Mouse (Mus musculus) hindbrain, postnatal 0 days (tissue): ENCODE measurements around the gene Syt14. TPM values are rescaled to one million over a fixed set of nuclear protein-coding genes. Genes with fewer than 3 reads are reported as not detected.
A peak's percentile ranks its signal among the peaks of the same experiment; 100 is the strongest.

Experiments used
- ATAC-seq: fragments of 200-750 bp; cut with Nextera tagmentation; 2 replicates; pipeline ENCODE4 v1.8.0; 2017; ENCODE audit warnings: mild to moderate bottlenecking, moderate TSS enrichment, moderate library complexity
- DNase-seq: peaks from one replicate; pipeline ENCODE4 v3.0.0-alpha.2; 2015; ENCODE audit warnings: low spot score
- H3K27ac ChIP-seq: fragments of 300-500 bp; sonication (generic); 2 replicates; pipeline ENCODE4 v1.5.1; 2014; ENCODE audit warnings: mild to moderate bottlenecking
- H3K27me3 ChIP-seq: fragments of 300-500 bp; sonication (generic); 2 replicates; pipeline ENCODE4 v1.6.1; 2014; ENCODE audit warnings: low read length, mixed read lengths; ENCODE audit not compliant: insufficient read depth
- H3K36me3 ChIP-seq: fragments of 300-500 bp; sonication (generic); 2 replicates; pipeline ENCODE4 v1.6.1; 2014; ENCODE audit warnings: low read length, mixed read lengths; ENCODE audit not compliant: insufficient read depth
- H3K4me1 ChIP-seq: fragments of 300-500 bp; sonication (generic); 2 replicates; pipeline ENCODE4 v1.6.1; 2014; ENCODE audit warnings: antibody characterized with exemption, low read length, mixed read lengths; ENCODE audit not compliant: insufficient read depth
- H3K4me2 ChIP-seq: fragments of 300-500 bp; sonication (generic); 2 replicates; pipeline ENCODE4 v1.6.1; 2014; ENCODE audit warnings: low read depth, mild to moderate bottlenecking, low read length, moderate library complexity, mixed read lengths
- H3K4me3 ChIP-seq: fragments of 300-500 bp; sonication (generic); 2 replicates; pipeline ENCODE4 v1.5.1; 2014; ENCODE audit warnings: low read length
- H3K9ac ChIP-seq: fragments of 300-500 bp; sonication (generic); replicated peaks from 2 replicates; pipeline ENCODE4 v1.6.1; 2014; ENCODE audit warnings: mild to moderate bottlenecking, low read length, moderate library complexity, mixed read lengths
- H3K9me3 ChIP-seq: fragments of 300-500 bp; sonication (generic); 2 replicates; pipeline ENCODE4 v1.6.1; 2016; ENCODE audit warnings: low read length, mixed read lengths
- CTCF ChIP-seq: IDR thresholded peaks from 2 replicates; pipeline ENCODE4 v1.5.1; 2016; ENCODE audit warnings: antibody characterized with exemption, control low read depth, low read depth
- whole genome bisulfite sequencing: fragments of 180-500 bp; shearing (Covaris S2); extraction: QIAGEN DNeasy Blood & Tissue Kit; methylation state at CpG from one replicate; pipeline ENCODE4 v1.1.7; 2014; 5-methylcytosine and 5-hydroxymethylcytosine counted together
- polyA plus RNA-seq: library from polyadenylated mRNA; unstranded; fragments of >200 nt; fragmentation: Nextera tagmentation; extraction: Ambion mirVana; gene quantifications from 2 replicates; pipeline ENCODE4 v1.2.1, GENCODE M21; 2015
- total RNA-seq: library from RNA; depleted of rRNA; stranded (reverse); fragments of >200 nt; gene quantifications from 2 replicates; pipeline ENCODE4 v1.2.3, GENCODE M21; 2014; rRNA removed

The Syt14 gene
- total RNA-seq: 9.9 and 10.8 TPM in 2 replicates
- 4.1 and 4.6 TPM in 2 replicates for polyA plus RNA-seq

DNA sequence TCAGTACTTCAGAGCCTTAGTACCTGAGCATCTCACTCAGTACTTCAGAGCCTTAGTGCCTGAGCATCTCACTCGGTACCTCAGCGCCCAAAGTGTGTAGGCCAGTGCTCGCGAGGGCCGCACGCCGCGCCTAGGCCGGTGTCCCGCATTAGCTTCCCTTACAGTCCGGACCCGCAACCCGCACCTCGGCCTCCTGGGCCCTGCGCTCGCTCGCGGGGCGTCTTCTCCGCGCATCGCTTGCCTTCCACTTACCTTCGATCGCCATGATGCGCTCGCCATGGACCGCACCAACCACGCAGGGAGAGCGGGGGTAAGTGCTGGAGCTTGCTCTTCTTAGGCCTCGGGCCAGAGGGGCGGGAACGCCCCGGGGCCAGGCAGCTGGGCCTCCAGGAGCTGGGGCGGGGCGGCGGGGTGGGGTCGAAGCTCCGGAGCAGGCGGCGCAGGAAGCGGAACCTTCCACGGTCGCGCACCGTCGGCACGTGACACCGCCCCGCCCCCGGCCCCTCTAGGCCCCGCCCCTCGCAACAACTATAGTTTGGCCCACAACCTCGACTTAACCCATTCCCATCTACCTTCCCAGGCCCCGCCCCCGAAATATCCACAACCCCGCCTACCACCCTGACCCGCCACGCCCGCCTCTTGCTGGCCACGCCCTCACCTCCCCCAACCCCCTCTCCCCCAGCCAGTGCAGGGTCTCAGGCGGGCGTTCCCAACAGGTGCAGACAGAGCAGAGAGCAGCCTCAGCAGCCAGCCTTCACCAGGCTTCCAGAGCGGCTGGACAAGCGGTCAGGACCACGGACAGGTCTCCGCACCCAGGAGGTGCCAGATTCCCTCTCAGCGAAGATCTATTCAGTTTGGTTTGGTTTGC lies at the start of gene Syt14:
Syt14 (minus strand) TSS at position 405 of the 868 bp plus-strand sequence.
- peak; percentile 87 for DNase-seq
- WGBS: under 1% methylated on average over 57 of the region's 67 CpGs
- Histone ChIP-seq H3K9ac (peak within 1 kb of the TSS; percentile 59), H3K4me2 (peak within 1 kb of the TSS; percentile 67), H3K27me3 (no peaks in the 10 kb centered on the region), H3K4me3 (peak within 1 kb of the TSS; percentile 67), H3K36me3 (no peaks in the 10 kb centered on the region), H3K9me3 (no peaks in the 10 kb centered on the region), H3K4me1 (no peaks in the 10 kb centered on the region), H3K27ac (peak within 1 kb of the TSS; percentile 79)
- peak; percentile 96 for ATAC-seq
- TF ChIP-seq CTCF: no peak

DNA sequence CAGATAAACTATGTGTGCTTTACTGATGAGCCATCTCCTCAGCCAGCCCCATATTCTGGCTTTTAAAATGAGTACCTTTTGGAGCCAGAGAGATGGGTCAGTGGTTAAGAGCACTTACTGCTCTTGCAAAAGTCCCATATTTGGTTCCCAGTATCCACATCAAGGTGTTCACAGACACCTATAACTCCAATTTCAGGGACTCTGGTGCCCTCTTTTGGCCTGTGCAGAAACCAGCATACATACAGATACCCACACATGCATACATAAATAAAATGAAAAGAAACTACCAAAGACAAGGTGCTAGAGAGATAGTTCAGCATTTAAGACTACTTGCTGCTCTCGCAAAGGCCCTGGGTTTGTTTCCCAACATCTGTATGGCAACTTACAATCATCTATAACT lies 48.4 kb upstream of the Syt14 start:
- no peaks in the 10 kb centered on the region for H3K27me3 ChIP-seq
- H3K4me2 ChIP-seq: no peak overlapping the region
- H3K36me3 ChIP-seq: no peaks in the 10 kb centered on the region
- peak; percentile 19; the same call in 1 of the 2 replicates for TF ChIP-seq CTCF
- H3K4me3 ChIP-seq: no peak overlapping the region
- 91% methylated on average over 1 of the region's 1 CpGs for WGBS
- H3K9ac ChIP-seq: no peak overlapping the region
- peaks cover 10% of the 10 kb centered on the region for H3K4me1 ChIP-seq
- DNase-seq (no peak), ATAC-seq (no peak)
- H3K9me3 ChIP-seq: no peaks in the 10 kb centered on the region
- H3K27ac ChIP-seq: no peak overlapping the region

DNA sequence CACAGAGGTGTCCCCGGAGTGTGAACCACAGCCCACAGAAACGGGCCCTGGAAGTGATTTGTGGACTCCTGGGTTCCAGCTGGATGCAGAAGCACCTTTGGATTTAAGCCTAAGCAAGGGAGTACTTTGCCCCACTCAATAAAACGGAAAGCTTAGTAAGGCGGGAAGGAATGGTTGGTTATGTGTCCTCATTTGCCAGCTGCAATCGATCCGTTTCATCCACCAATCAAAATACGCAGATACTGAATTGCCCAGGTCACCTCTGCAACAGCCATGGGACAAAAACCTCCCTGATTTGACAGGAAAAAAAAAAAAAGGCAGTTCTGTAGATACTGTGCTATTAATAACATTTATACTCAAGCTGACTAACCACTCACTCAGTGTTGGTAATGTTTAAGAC lies 47.5 kb upstream of the Syt14 start:
- ATAC-seq (no peak), DNase-seq (no peak)
- Histone ChIP-seq H3K27ac (peak overlapping the region; percentile 22; the same call in 1 of the 2 replicates), H3K4me3 (no peak overlapping the region), H3K4me1 (peaks cover 10% of the 10 kb centered on the region), H3K27me3 (no peaks in the 10 kb centered on the region), H3K4me2 (no peak overlapping the region), H3K9me3 (no peaks in the 10 kb centered on the region), H3K36me3 (no peaks in the 10 kb centered on the region), H3K9ac (no peak overlapping the region)
- no peak for TF ChIP-seq CTCF
- 71% methylated on average over 7 of the region's 7 CpGs for WGBS

DNA sequence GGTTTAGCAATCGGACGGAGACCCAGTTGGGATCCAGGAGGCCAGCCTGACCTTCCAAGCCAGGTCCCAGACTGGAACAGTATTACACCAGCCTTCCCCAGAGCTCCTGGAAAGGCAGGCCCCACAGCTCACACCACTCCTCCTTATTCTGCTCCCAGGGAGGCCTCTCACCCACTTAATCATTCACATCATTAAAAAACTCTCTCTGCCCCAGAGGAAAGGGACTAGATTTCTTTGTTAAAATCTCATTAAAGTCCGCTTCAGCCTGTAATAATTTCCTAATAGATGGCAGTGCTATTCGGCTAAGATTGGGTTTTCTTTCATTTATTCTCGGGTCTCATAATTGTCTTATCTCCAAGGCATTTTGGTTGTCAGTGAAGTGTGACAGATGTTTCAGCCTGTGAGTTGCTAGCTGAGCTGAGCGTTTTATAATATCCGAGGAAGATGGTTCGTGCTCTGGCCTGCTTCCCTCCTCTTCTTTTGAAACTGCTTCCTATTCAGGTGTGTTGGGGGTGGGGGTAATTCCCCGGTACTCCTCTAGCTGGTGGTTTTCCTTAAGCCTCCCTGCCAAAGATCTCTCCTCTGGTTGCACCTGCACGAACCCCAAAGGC lies 46.8 kb upstream of the Syt14 start:
- peak; percentile 43 for DNase-seq
- Histone ChIP-seq H3K4me1 (peaks cover 8% of the 10 kb centered on the region), H3K27me3 (no peaks in the 10 kb centered on the region), H3K9ac (no peak overlapping the region), H3K36me3 (no peaks in the 10 kb centered on the region), H3K9me3 (no peaks in the 10 kb centered on the region), H3K4me2 (no peak overlapping the region), H3K27ac (peak overlapping the region; percentile 23; the same call in 1 of the 2 replicates), H3K4me3 (no peak overlapping the region)
- ATAC-seq: peak; percentile 65
- WGBS: 35% methylated on average over 10 of the region's 10 CpGs
- no peak for TF ChIP-seq CTCF

DNA sequence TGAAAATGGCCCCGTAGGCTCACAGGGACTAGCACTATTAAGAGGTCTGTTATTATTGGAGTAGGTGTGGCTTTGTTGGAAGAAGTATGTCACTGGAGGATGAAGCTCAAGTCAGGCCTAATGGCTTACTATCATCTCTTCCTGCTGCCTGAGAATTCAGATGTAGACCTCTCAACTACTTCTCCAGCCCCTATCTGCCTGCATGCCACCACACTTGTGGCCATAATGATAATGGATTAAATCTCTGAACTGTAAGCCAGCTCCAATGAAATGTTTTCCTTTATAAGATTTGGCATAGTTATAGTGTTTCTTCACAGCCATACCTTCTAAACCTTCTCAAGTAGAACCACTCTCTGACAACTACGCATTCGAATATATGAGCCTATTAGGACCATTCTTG lies 27.0 kb upstream of the Syt14 start:
- no peak overlapping the region for H3K27ac ChIP-seq
- DNase-seq (no peak), ATAC-seq (no peak)
- H3K27me3 ChIP-seq: no peaks in the 10 kb centered on the region
- no peak overlapping the region for H3K4me2 ChIP-seq
- H3K4me3 ChIP-seq: no peak overlapping the region
- no peaks in the 10 kb centered on the region for H3K4me1 ChIP-seq
- no peaks in the 10 kb centered on the region for H3K36me3 ChIP-seq
- 92% methylated on average over 3 of the region's 3 CpGs for WGBS
- TF ChIP-seq CTCF: no peak
- no peaks in the 10 kb centered on the region for H3K9me3 ChIP-seq
- no peak overlapping the region for H3K9ac ChIP-seq

DNA sequence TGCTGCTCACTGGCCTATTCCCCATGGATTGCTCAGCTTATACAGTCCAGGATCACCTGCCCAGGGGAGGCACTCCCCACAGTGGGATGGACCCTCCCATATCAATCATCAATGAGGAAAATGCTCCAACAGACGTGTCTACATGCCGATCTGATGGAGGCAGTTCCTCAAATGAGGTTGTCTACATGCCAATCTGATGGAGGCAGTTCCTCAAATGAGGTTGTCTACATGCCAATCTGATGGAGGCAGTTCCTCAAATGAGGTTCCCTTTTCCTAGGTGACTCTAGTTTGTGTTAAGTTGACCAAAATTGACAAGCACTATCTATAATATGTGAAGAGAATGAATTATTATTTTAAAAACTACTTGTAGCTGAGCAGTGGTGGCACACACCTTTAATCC lies 24.6 kb upstream of the Syt14 start:
- Histone ChIP-seq H3K4me2 (no peak overlapping the region), H3K27ac (no peak overlapping the region), H3K4me3 (no peak overlapping the region), H3K9ac (no peak overlapping the region), H3K4me1 (no peaks in the 10 kb centered on the region), H3K27me3 (no peaks in the 10 kb centered on the region), H3K9me3 (no peaks in the 10 kb centered on the region), H3K36me3 (no peaks in the 10 kb centered on the region)
- no peak for ATAC-seq
- WGBS: 74% methylated on average over 2 of the region's 2 CpGs
- no peak for DNase-seq
- no peak for TF ChIP-seq CTCF
